Mouse (Mus musculus): Measurements from ENCODE around the gene Ube2f. TPM values are rescaled to one million over a fixed set of nuclear protein-coding genes. Genes with fewer than 3 reads are reported as not detected.

Ube2f gene
- total RNA-seq, 2 experiments from 2014 or later, result 51.2 to 57.2 TPM

GRCm38 (mm10) chr1:91282582-91282981, 32.5 kb downstream of the Ube2f start:
- DNase-seq (ENCODE audit: low spot score in 2 of 2), result no peak
- intact Hi-C loops (cut with DNase I), result no loop called here

GRCm38 (mm10) chr1:91289375-91289774, 39.3 kb downstream of the Ube2f start:
- DNase-seq (ENCODE audit: low spot score in 2 of 2), result no peak
- intact Hi-C loops (cut with DNase I), result no loop called here

GRCm38 (mm10) chr1:91292101-91292825, 42.2 kb downstream of the Ube2f start:
- intact Hi-C loops (cut with DNase I), result no loop called here

GRCm38 (mm10) chr1:91295544-91295943, 45.4 kb downstream of the Ube2f start:
- intact Hi-C loops (cut with DNase I), result no loop called here
- DNase-seq (ENCODE audit: low spot score in 2 of 2), result no peak

More at GRCm38 (mm10) chr1:91292101-91292825, 42.2 kb downstream of the Ube2f start:
- no peak for DNase-seq (ENCODE audit: low spot score in 2 of 2)

- DNase-seq (ENCODE audit: low spot score in 2 of 2), result peak; percentile 93 to 95
- intact Hi-C loops (cut with DNase I), result no loop called here
Measured at GRCm38 (mm10) chr1:91297799-91298744, 48.0 kb downstream of the Ube2f start, which contains the start of gene Scly. TSS of gene Scly (plus strand) at chr1:91298338.

- DNase-seq (ENCODE audit: low spot score in 2 of 2), result no peak
- intact Hi-C loops (cut with DNase I), result no loop called here
Measured at GRCm38 (mm10) chr1:91299026-91299706, 49.1 kb downstream of the Ube2f start.

- intact Hi-C loops (cut with DNase I), result no loop called here
- no peak for DNase-seq (ENCODE audit: low spot score in 2 of 2)
Measured at GRCm38 (mm10) chr1:91299707-91300426, 49.8 kb downstream of the Ube2f start.

- no peak for DNase-seq (ENCODE audit: low spot score in 2 of 2)
- intact Hi-C loops (cut with DNase I), result no loop called here
Measured at GRCm38 (mm10) chr1:91301206-91301920, 51.3 kb downstream of the Ube2f start.

- intact Hi-C loops (cut with DNase I), result no loop called here
Measured at GRCm38 (mm10) chr1:91302021-91302420, 51.9 kb downstream of the Ube2f start.

GRCm38 (mm10) chr1:91304621-91305020, 54.5 kb downstream of the Ube2f start:
- no peak for DNase-seq (ENCODE audit: low spot score in 2 of 2)
- intact Hi-C loops (cut with DNase I), result no loop called here

More at GRCm38 (mm10) chr1:91302021-91302420, 51.9 kb downstream of the Ube2f start:
- DNase-seq (ENCODE audit: low spot score in 2 of 2), result no peak

GRCm38 (mm10) chr1:91309366-91310085, 59.4 kb downstream of the Ube2f start:
- intact Hi-C loops (cut with DNase I), result no loop called here
- DNase-seq (ENCODE audit: low spot score in 2 of 2), result no peak

- no peak for DNase-seq (ENCODE audit: low spot score in 2 of 2)
- intact Hi-C loops (cut with DNase I), result no loop called here
Measured at GRCm38 (mm10) chr1:91312273-91312672, 62.2 kb downstream of the Ube2f start.

- no peak for DNase-seq (ENCODE audit: low spot score in 2 of 2)
- intact Hi-C loops (cut with DNase I), result no loop called here
Measured at GRCm38 (mm10) chr1:91313251-91313650, 63.1 kb downstream of the Ube2f start.

GRCm38 (mm10) chr1:91317656-91318055, 67.6 kb downstream of the Ube2f start:
- intact Hi-C loops (cut with DNase I), result no loop called here
- DNase-seq (ENCODE audit: low spot score in 2 of 2), result no peak

GRCm38 (mm10) chr1:91321760-91322438, 71.8 kb downstream of the Ube2f start, which contains the start of gene Espnl:
TSS of gene Espnl (plus strand) at chr1:91322075.
- intact Hi-C loops (cut with DNase I), result no loop called here
- no peak for DNase-seq (ENCODE audit: low spot score in 2 of 2)

- intact Hi-C loops (cut with DNase I), result no loop called here
- no peak for DNase-seq (ENCODE audit: low spot score in 2 of 2)
Measured at GRCm38 (mm10) chr1:91324646-91325045, 74.5 kb downstream of the Ube2f start.

- intact Hi-C loops (cut with DNase I), result no loop called here
Measured at GRCm38 (mm10) chr1:91325488-91326042, 75.5 kb downstream of the Ube2f start.

More at GRCm38 (mm10) chr1:91325488-91326042, 75.5 kb downstream of the Ube2f start:
- no peak for DNase-seq (ENCODE audit: low spot score in 2 of 2)
